8 mouse cellular contexts compared by ENCODE assay signal in the genomic region with DNA sequence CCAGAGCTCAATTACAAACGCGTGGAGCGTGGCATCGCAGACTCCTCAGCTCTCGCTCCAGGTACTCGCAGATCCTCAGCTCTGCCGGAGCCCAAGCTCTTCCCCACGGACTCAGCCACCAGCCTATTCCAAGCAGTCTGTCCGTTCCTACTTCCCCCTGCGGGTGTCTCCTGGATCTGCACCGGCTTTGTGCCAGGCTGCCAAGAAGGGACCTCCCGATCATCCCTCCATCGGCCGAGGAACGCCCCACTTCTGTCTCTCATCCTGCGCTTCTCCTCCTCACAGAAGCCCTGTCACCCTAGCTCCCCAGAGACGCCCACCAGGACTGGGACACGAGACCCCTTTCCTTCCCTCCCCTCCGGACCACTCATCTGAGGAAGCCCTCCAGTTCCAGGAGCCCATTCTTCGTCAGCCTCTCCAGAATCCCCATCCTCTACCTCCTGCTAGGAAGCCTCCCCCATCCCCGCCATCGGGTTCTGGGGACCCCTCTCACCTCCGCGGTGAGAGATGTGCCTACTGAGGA. TPM values are rescaled to one million over a fixed set of nuclear protein-coding genes. Genes with fewer than 3 reads are reported as not detected.
DNase-seq lines count a peak whose midpoint lies in the region; ATAC-seq and TF ChIP-seq lines count a peak whose summit lies in the region.

No protein-coding gene starts in this region.

- no peak for TF ChIP-seq RAD21 in MEL (IDR thresholded peaks at IDR 0.05; ENCODE audit: low read depth, low read length)

- peak overlapping the region; percentile 38 for H3K27ac ChIP-seq in MEL (ENCODE audit: control insufficient read depth, low read depth, low read length)
- peak overlapping the region; percentile 92 for H3K27ac ChIP-seq in forebrain, embryonic 16.5 days (ENCODE audit: low read length)
- peak overlapping the region; percentile 94 for H3K27ac ChIP-seq in layer of hippocampus, adult 2 months
- peak overlapping the region; percentile 96 for H3K27ac ChIP-seq in neural tube, embryonic 15.5 days (replicated peaks)

- H3K79me2 ChIP-seq in MEL (ENCODE audit: control insufficient read depth, insufficient read depth, low read length, poor library complexity): peaks cover 2% of the 10 kb centered on the region; the same call in 1 of the 2 replicates

- TF ChIP-seq EP300 in MEL (IDR thresholded peaks at IDR 0.05; ENCODE audit: low read depth in 1 of 2, low read length in 2 of 2): no peak

- TF ChIP-seq CTCF in MEL (IDR thresholded peaks at IDR 0.05 in 2 of 3, conservative IDR thresholded peaks at IDR 0.05 in 1 of 3; ENCODE audit: control insufficient read depth in 1 of 3, insufficient read depth in 1 of 3, low read depth in 2 of 3, low read length in 3 of 3, poor library complexity in 1 of 3, severe bottlenecking in 1 of 3): peak; percentile 30 to 35 (median 32); a peak in 4 of 6 replicates
- TF ChIP-seq CTCF in layer of hippocampus, adult 2 months (conservative IDR thresholded peaks at IDR 0.05): peak; percentile 78
- peak; percentile 58 for TF ChIP-seq CTCF in lung, adult 2 months (IDR thresholded peaks at IDR 0.05; ENCODE audit: insufficient read depth, low read length)

- peaks cover 5 to 11% of the 10 kb centered on the region in 2 experiments for H3K36me3 ChIP-seq in MEL (ENCODE audit: control insufficient read depth in 1 of 2, insufficient read depth in 2 of 2, low read length in 2 of 2)
- peaks cover 6% of the 10 kb centered on the region; the same call in 1 of the 2 replicates for H3K36me3 ChIP-seq in forebrain, embryonic 16.5 days (ENCODE audit: control insufficient read depth, insufficient read depth)
- H3K36me3 ChIP-seq in neural tube, embryonic 15.5 days: peaks cover 13% of the 10 kb centered on the region

- 1% methylated on average over 24 of the region's 24 CpGs for WGBS in forebrain, embryonic 16.5 days
- 2% methylated on average over 24 of the region's 24 CpGs for WGBS in lung, adult 2 months
- 1% methylated on average over 24 of the region's 24 CpGs for WGBS in neural tube, embryonic 15.5 days

- no peaks in the 10 kb centered on the region for H3K27me3 ChIP-seq in MEL (ENCODE audit: control insufficient read depth in 1 of 2, insufficient read depth in 2 of 2, low read length in 2 of 2)
- no peaks in the 10 kb centered on the region for H3K27me3 ChIP-seq in forebrain, embryonic 16.5 days (replicated peaks; ENCODE audit: control insufficient read depth, insufficient read depth, low read length)
- H3K27me3 ChIP-seq in neural tube, embryonic 15.5 days (replicated peaks): no peaks in the 10 kb centered on the region

- peak overlapping the region; percentile 67 for H3K9ac ChIP-seq in MEL (ENCODE audit: control insufficient read depth, low read depth, low read length, poor library complexity, severe bottlenecking)
- H3K9ac ChIP-seq in forebrain, embryonic 16.5 days (replicated peaks; ENCODE audit: low read depth, low read length): peak overlapping the region; percentile 75
- H3K9ac ChIP-seq in neural tube, embryonic 15.5 days (replicated peaks): peak overlapping the region; percentile 71

- H3K4me1 ChIP-seq in MEL (ENCODE audit: control insufficient read depth in 1 of 2, insufficient read depth in 2 of 2, low read length in 2 of 2): peaks cover 4 to 9% of the 10 kb centered on the region in 2 experiments
- peaks cover 35% of the 10 kb centered on the region for H3K4me1 ChIP-seq in forebrain, embryonic 16.5 days (replicated peaks; ENCODE audit: control insufficient read depth, insufficient read depth, low read length)
- peaks cover 2% of the 10 kb centered on the region; the same call in 1 of the 2 replicates for H3K4me1 ChIP-seq in lung, adult 2 months (ENCODE audit: control insufficient read depth, insufficient read depth, low read length)
- peaks cover 46% of the 10 kb centered on the region for H3K4me1 ChIP-seq in neural tube, embryonic 15.5 days

- H3K4me2 ChIP-seq in forebrain, embryonic 16.5 days (ENCODE audit: low read length): peak overlapping the region; percentile 70
- H3K4me2 ChIP-seq in neural tube, embryonic 15.5 days: peak overlapping the region; percentile 76

- no peak for TF ChIP-seq POLR2A in MEL (IDR thresholded peaks at IDR 0.05; ENCODE audit: control insufficient read depth in 1 of 2, insufficient read depth in 1 of 2, low read depth in 1 of 2, low read length in 2 of 2, poor library complexity in 1 of 2)
- peak; percentile 14; the same call in 1 of the 2 replicates for TF ChIP-seq POLR2A in lung, adult 2 months (IDR thresholded peaks at IDR 0.05; ENCODE audit: borderline replicate concordance, extremely low read depth, low read depth, low read length)

- intact Hi-C loops in heart, postnatal 36 days (cut with DNase I): no loop called here

- peak; percentile 73 for ATAC-seq in forebrain, embryonic 16.5 days
- ATAC-seq in neural tube, embryonic 15.5 days (ENCODE audit: low FRiP score): peak; percentile 80

- peak overlapping the region; percentile 78 to 91 for H3K4me3 ChIP-seq in MEL (ENCODE audit: control insufficient read depth in 1 of 2, insufficient read depth in 1 of 2, low read depth in 2 of 2, low read length in 2 of 2)
- H3K4me3 ChIP-seq in forebrain, embryonic 16.5 days (replicated peaks; ENCODE audit: low read length): peak overlapping the region; percentile 50
- H3K4me3 ChIP-seq in layer of hippocampus, adult 2 months: peak overlapping the region; percentile 93
- peak overlapping the region; percentile 95 for H3K4me3 ChIP-seq in lung, adult 2 months (replicated peaks; ENCODE audit: extremely low read depth, low read depth, low read length)
- peak overlapping the region; percentile 67 for H3K4me3 ChIP-seq in neural tube, embryonic 15.5 days (replicated peaks)

- peak; percentile 87 for DNase-seq in MEL (ENCODE audit: low read depth, low spot score)
- DNase-seq in cerebellum, adult 18-20 months: peak; percentile 81 to 85
- peak; percentile 61 to 70 for DNase-seq in heart, postnatal 36 days
- peak; percentile 66 to 78 for DNase-seq in layer of hippocampus, adult 2 months (ENCODE audit: low spot score in 2 of 2)
- peak; percentile 73 for DNase-seq in lung, adult 2 months
- DNase-seq in testis, postnatal 10 days (ENCODE audit: low spot score): peak; percentile 76

- no peaks in the 10 kb centered on the region for H3K9me3 ChIP-seq in MEL (replicated peaks; ENCODE audit: insufficient read depth, low read length)
- H3K9me3 ChIP-seq in forebrain, embryonic 16.5 days (ENCODE audit: control insufficient read depth, low read length): no peaks in the 10 kb centered on the region
- H3K9me3 ChIP-seq in neural tube, embryonic 15.5 days (replicated peaks): no peaks in the 10 kb centered on the region

TF ChIP-seq in MEL, 35 proteins besides CTCF, POLR2A, EP300 and RAD21 (continues in another document):
- TF ChIP-seq UBTF (IDR thresholded peaks at IDR 0.05; ENCODE audit: borderline replicate concordance, insufficient read depth, low read depth, low read length) (peak; percentile 53; the same call in 1 of the 2 replicates), TAL1 (IDR thresholded peaks at IDR 0.05; ENCODE audit: low read length) (no peak)

RNA-seq across cellular contexts. Expression of a gene that starts 0.5 kb away (rescaled TPM):
- total RNA-seq in MEL (2012; rRNA removed): 10.6 and 11.2 TPM in 2 replicates
- 1 to 10 TPM in 1 of 2 experiments, not detected in 1; 7.9 TPM for polyA plus RNA-seq in MEL (2012; ENCODE audit: insufficient read depth in 1 of 2, insufficient read length in 2 of 2, low read depth in 1 of 2, low replicate concordance in 2 of 2, missing spikeins in 1 of 2)
- 195 and 209 TPM in 2 replicates for polyA plus RNA-seq in forebrain, embryonic 16.5 days (2015; fragmentation: Nextera tagmentation; extraction: Ambion mirVana)
- 10 to 100 TPM; 12.8 TPM for total RNA-seq in heart, postnatal 36 days (2021)
- total RNA-seq in layer of hippocampus, adult 2 months (2021): 10 to 100 TPM; 42.0 to 46.7 TPM
- 11.7 and 13.8 TPM in 2 replicates for polyA plus RNA-seq in lung, adult 2 months (2012; rRNA removed)
- polyA plus RNA-seq in neural tube, embryonic 15.5 days (2015; fragmentation: Nextera tagmentation; extraction: Ambion mirVana): 131 and 160 TPM in 2 replicates

RNA-seq across cellular contexts. Expression of a gene that starts 13.2 kb away (rescaled TPM):
- total RNA-seq in MEL (2012; rRNA removed): 26.6 and 28.1 TPM in 2 replicates
- 100 to 1,000 TPM in 1 of 2 experiments, 10 to 100 TPM in 1; 33.9 to 120 TPM for polyA plus RNA-seq in MEL (2012; ENCODE audit: insufficient read depth in 1 of 2, insufficient read length in 2 of 2, low read depth in 1 of 2, low replicate concordance in 2 of 2, missing spikeins in 1 of 2)
- 23.9 and 27.3 TPM in 2 replicates for polyA plus RNA-seq in forebrain, embryonic 16.5 days (2015; fragmentation: Nextera tagmentation; extraction: Ambion mirVana)
- 1 to 10 TPM; 9.2 to 9.7 TPM for total RNA-seq in heart, postnatal 36 days (2021)
- 10 to 100 TPM; 16.6 to 18.2 TPM for total RNA-seq in layer of hippocampus, adult 2 months (2021)
- 6.2 and 7.9 TPM in 2 replicates for polyA plus RNA-seq in lung, adult 2 months (2012; rRNA removed)
- 18.6 and 19.5 TPM in 2 replicates for polyA plus RNA-seq in neural tube, embryonic 15.5 days (2015; fragmentation: Nextera tagmentation; extraction: Ambion mirVana)

RNA-seq across cellular contexts. Expression of a gene that starts 35.1 kb away (rescaled TPM):
- total RNA-seq in MEL (2012; rRNA removed): 4.9 and 7.6 TPM in 2 replicates
- 10 to 100 TPM; 19.3 to 50.6 TPM for polyA plus RNA-seq in MEL (2012; ENCODE audit: insufficient read depth in 1 of 2, insufficient read length in 2 of 2, low read depth in 1 of 2, low replicate concordance in 2 of 2, missing spikeins in 1 of 2)
- polyA plus RNA-seq in forebrain, embryonic 16.5 days (2015; fragmentation: Nextera tagmentation; extraction: Ambion mirVana): 3.5 and 3.8 TPM in 2 replicates
- total RNA-seq in heart, postnatal 36 days (2021): under 1 TPM; 0.27 to 0.47 TPM
- under 1 TPM; 0.38 to 0.56 TPM for total RNA-seq in layer of hippocampus, adult 2 months (2021)
- polyA plus RNA-seq in lung, adult 2 months (2012; rRNA removed): 0.19 and 0.54 TPM in 2 replicates
- 2.1 and 3.6 TPM in 2 replicates for polyA plus RNA-seq in neural tube, embryonic 15.5 days (2015; fragmentation: Nextera tagmentation; extraction: Ambion mirVana)

RNA-seq across cellular contexts. Expression of a gene that starts 35.6 kb away (rescaled TPM):
- total RNA-seq in MEL (2012; rRNA removed): 21.3 and 24.5 TPM in 2 replicates
- polyA plus RNA-seq in MEL (2012; ENCODE audit: insufficient read depth in 1 of 2, insufficient read length in 2 of 2, low read depth in 1 of 2, low replicate concordance in 2 of 2, missing spikeins in 1 of 2): 10 to 100 TPM in 1 of 2 experiments, not detected in 1; 24.8 TPM
- 73.0 and 78.6 TPM in 2 replicates for polyA plus RNA-seq in forebrain, embryonic 16.5 days (2015; fragmentation: Nextera tagmentation; extraction: Ambion mirVana)
- 10 to 100 TPM; 11.5 to 13.5 TPM for total RNA-seq in heart, postnatal 36 days (2021)
- total RNA-seq in layer of hippocampus, adult 2 months (2021): 10 to 100 TPM; 14.7 to 15.7 TPM
- 2.8 and 4.9 TPM in 2 replicates for polyA plus RNA-seq in lung, adult 2 months (2012; rRNA removed)
- polyA plus RNA-seq in neural tube, embryonic 15.5 days (2015; fragmentation: Nextera tagmentation; extraction: Ambion mirVana): 32.8 and 38.2 TPM in 2 replicates

RNA-seq across cellular contexts. Expression of a gene that starts 53.5 kb away (rescaled TPM):
- 39.3 and 48.9 TPM in 2 replicates for total RNA-seq in MEL (2012; rRNA removed)
- 10 to 100 TPM in 1 of 2 experiments, not detected in 1; 52.1 TPM for polyA plus RNA-seq in MEL (2012; ENCODE audit: insufficient read depth in 1 of 2, insufficient read length in 2 of 2, low read depth in 1 of 2, low replicate concordance in 2 of 2, missing spikeins in 1 of 2)
- polyA plus RNA-seq in forebrain, embryonic 16.5 days (2015; fragmentation: Nextera tagmentation; extraction: Ambion mirVana): 95.9 and 101 TPM in 2 replicates
- 1 to 10 TPM; 6.8 to 8.4 TPM for total RNA-seq in heart, postnatal 36 days (2021)
- total RNA-seq in layer of hippocampus, adult 2 months (2021): 100 to 1,000 TPM; 176 to 183 TPM
- 2.4 and 3.6 TPM in 2 replicates for polyA plus RNA-seq in lung, adult 2 months (2012; rRNA removed)
- 71.4 and 79.3 TPM in 2 replicates for polyA plus RNA-seq in neural tube, embryonic 15.5 days (2015; fragmentation: Nextera tagmentation; extraction: Ambion mirVana)

Comparison
In these comparisons a context has a peak if more than half of its experiments do, and no peak if none do; other contexts are left out.
1. Peak in every context shown above with its lines: DNase-seq, ATAC-seq, H3K4me3 ChIP-seq and H3K27ac ChIP-seq.
2. H3K27ac ChIP-seq: peak in every context shown above with its lines; median percentile 96 in neural tube, embryonic 15.5 days; 94 in layer of hippocampus, adult 2 months; 92 in forebrain, embryonic 16.5 days; 38 in MEL.